Mouse (Mus musculus) limb, embryonic 15.5 days (tissue): Measurements from ENCODE around the gene Serinc5. TPM values are rescaled to one million over a fixed set of nuclear protein-coding genes. Genes with fewer than 3 reads are reported as not detected.

Experiments used
- ATAC-seq: fragments of 200-750 bp; cut with Nextera tagmentation; 2 replicates; pipeline ENCODE4 v1.8.0; 2017; ENCODE audit warnings: low read depth, moderate TSS enrichment; ENCODE audit not compliant: insufficient number of reproducible peaks, low FRiP score, low TSS enrichment
- H3K27ac ChIP-seq: fragments of 300-500 bp; sonication (generic); 2 replicates; pipeline ENCODE4 v1.5.1; 2015; ENCODE audit warnings: moderate library complexity, mild to moderate bottlenecking, inconsistent platforms
- H3K27me3 ChIP-seq: fragments of 300-500 bp; sonication (generic); 2 replicates; pipeline ENCODE4 v1.6.1; 2015; ENCODE audit warnings: inconsistent platforms
- H3K36me3 ChIP-seq: fragments of 300-500 bp; sonication (generic); 2 replicates; pipeline ENCODE4 v1.6.1; 2015; ENCODE audit warnings: inconsistent platforms
- H3K4me1 ChIP-seq: fragments of 300-500 bp; sonication (generic); 2 replicates; pipeline ENCODE4 v1.6.1; 2015; ENCODE audit warnings: inconsistent platforms
- H3K4me2 ChIP-seq: fragments of 300-500 bp; sonication (generic); 2 replicates; pipeline ENCODE4 v1.6.1; 2015; ENCODE audit warnings: mild to moderate bottlenecking, inconsistent platforms
- H3K4me3 ChIP-seq: fragments of 300-500 bp; sonication (generic); 2 replicates; pipeline ENCODE4 v1.5.1; 2015; ENCODE audit warnings: mild to moderate bottlenecking, inconsistent platforms
- H3K9ac ChIP-seq: fragments of 300-500 bp; sonication (generic); 2 replicates; pipeline ENCODE4 v1.6.1; 2015; ENCODE audit warnings: inconsistent platforms
- H3K9me3 ChIP-seq: fragments of 300-500 bp; sonication (generic); 2 replicates; pipeline ENCODE4 v1.6.1; 2016; ENCODE audit warnings: inconsistent platforms
- WGBS: fragments of 180-500 bp; shearing (Covaris S2); methylation state at CpG from one replicate; pipeline ENCODE4 v1.1.7; 2015; 5-methylcytosine and 5-hydroxymethylcytosine counted together
- polyA plus RNA-seq: library from polyadenylated mRNA; unstranded; fragments of >200 nt; fragmentation: Nextera tagmentation; extraction: Ambion mirVana; gene quantifications from 2 replicates; pipeline ENCODE4 v1.2.1, GENCODE M21; 2015

Serinc5 gene
- 19.3 and 19.7 TPM in 2 replicates for polyA plus RNA-seq

DNA sequence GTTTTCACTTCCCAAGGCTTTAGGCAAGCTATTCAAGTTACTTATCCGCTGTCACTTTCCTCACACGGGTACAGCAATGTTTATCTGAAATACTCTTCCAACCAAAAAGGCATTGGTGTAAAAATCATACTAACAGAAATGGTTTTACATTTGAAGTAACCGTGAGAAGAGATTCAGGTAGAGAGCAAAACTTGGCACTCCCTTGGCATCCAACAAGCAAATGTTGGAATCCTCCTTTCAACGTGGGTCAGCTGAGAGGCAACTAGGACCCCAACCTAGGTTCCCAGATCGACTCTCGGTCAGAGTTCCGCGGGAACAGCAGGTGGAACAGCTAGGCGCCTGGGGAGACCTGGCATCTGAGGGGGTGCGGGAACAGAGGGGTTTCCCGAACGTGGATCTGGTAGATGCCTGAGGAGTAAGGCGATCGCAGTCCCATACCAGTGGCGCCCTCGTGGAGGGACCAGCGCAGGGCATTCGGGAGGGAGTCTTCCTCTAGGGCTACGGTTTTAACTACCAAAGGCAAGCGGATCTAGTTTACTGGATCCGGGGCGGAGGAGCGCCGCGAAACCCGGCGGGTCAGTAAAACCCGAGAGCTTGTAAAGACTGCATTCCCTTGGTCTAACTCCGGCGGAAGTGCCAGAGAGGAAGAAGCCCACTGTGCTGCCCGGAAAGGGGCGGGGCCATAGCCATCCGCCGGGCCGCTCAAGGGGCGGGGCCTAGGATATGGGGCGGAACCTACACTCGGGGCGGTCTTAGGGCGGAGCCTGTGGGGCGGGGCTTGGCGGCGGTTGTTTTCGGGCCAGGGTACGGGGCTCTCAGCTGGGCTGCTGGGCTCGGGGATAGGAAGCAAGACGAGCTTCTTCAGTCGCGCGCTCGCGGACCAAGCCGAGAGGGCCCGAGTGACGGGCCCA, at the start of gene Serinc5:
Gene Serinc5, plus strand, starts transcription at position 781 of the 911 bp plus-strand sequence.
- 1% methylated on average over 55 of the region's 55 CpGs for WGBS
- Histone ChIP-seq H3K9me3 (no peaks in the 10 kb centered on the region), H3K9ac (peak within 1 kb of the TSS; percentile 78), H3K36me3 (no peaks in the 10 kb centered on the region), H3K4me2 (peak within 1 kb of the TSS; percentile 90), H3K4me1 (peaks cover 16% of the 10 kb centered on the region), H3K4me3 (peak within 1 kb of the TSS; percentile 86), H3K27me3 (no peaks in the 10 kb centered on the region), H3K27ac (peak within 1 kb of the TSS; percentile 90)
- ATAC-seq: peak; percentile 98

- no peaks in the 10 kb centered on the region for H3K4me1 ChIP-seq
- no peaks in the 10 kb centered on the region for H3K9me3 ChIP-seq
- no peaks in the 10 kb centered on the region for H3K36me3 ChIP-seq
- no peak within 1 kb of the TSS for H3K27ac ChIP-seq
- no peak within 1 kb of the TSS for H3K4me2 ChIP-seq
- H3K4me3 ChIP-seq: no peak within 1 kb of the TSS
- H3K9ac ChIP-seq: no peak within 1 kb of the TSS
- no peaks in the 10 kb centered on the region for H3K27me3 ChIP-seq
- no peak for ATAC-seq
Observed at GRCm38 (mm10) chr13:92576072-92576471, 34.8 kb upstream of the Serinc5 start, which contains the start of gene Spz1. Gene Spz1, minus strand, starts transcription at chr13:92576172.

DNA sequence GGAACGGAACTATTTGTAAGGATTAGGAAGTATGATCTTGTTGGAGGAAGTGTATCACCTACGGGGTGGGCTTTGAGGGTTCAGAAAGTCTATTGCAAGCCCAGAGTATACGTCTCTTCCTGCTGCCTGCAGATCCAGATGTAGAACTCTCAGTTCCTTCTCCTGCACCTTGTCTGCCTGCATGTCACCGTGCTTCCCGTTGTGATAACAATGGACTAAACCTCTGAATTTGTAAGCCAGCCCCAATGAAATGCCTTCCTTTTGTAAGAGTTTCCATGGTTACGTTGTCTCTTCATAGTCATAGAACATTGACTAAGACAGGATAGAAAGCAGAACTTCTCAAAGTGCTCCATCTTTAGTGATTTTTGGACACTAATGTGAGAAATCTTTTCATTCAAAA, 34.2 kb upstream of the Serinc5 start:
- 69% methylated on average over 6 of the region's 6 CpGs for WGBS
- no peak for ATAC-seq
- H3K9me3 ChIP-seq: no peaks in the 10 kb centered on the region
- H3K9ac ChIP-seq: no peak overlapping the region
- no peak overlapping the region for H3K4me3 ChIP-seq
- H3K4me1 ChIP-seq: no peaks in the 10 kb centered on the region
- no peaks in the 10 kb centered on the region for H3K36me3 ChIP-seq
- no peak overlapping the region for H3K4me2 ChIP-seq
- no peaks in the 10 kb centered on the region for H3K27me3 ChIP-seq
- H3K27ac ChIP-seq: no peak overlapping the region

GRCm38 (mm10) chr13:92578210-92578609, 32.7 kb upstream of the Serinc5 start:
- no peak overlapping the region for H3K27ac ChIP-seq
- no peaks in the 10 kb centered on the region for H3K36me3 ChIP-seq
- no peak overlapping the region for H3K4me2 ChIP-seq
- no peak overlapping the region for H3K4me3 ChIP-seq
- WGBS: 77% methylated on average over 4 of the region's 4 CpGs
- no peaks in the 10 kb centered on the region for H3K4me1 ChIP-seq
- H3K9me3 ChIP-seq: no peaks in the 10 kb centered on the region
- no peaks in the 10 kb centered on the region for H3K27me3 ChIP-seq
- H3K9ac ChIP-seq: no peak overlapping the region
- ATAC-seq: no peak

DNA sequence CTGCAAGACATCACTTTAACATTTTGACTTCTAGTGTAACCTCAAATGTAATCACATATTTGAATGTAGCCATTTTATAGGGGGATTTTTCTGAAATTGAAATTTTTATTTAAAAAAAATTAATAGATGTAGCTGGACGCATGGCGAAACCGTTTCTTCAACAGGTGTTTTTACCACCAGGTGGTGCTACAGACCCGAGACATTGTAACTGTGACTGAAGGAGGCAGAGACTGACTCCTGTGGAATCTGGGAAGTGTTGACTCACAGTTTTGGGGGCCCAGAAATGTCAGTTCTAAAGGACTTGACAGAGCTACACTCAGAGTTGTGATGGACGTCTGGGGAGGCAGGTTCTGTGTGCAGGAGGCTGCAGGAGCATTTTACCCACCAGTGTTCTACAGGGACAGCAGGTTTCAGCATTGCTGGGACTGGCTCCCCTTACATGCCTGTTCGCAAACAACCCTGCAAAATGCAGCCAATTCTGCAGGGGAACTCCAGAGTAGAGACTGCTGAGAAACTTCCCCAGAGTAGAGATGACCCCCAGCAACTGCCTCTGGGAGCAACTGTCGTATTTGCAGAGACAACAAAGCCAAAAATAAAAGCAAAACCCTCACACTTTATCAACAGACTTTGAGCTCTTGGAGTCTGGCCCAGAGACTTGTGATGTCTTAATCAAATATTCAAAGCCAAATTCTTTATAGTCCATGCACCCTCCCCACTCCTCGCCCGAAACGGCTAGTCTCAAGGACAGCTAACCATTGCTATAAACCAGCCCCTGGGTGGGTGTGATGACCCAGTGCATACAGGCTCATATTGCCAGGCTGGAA, 30.5 kb upstream of the Serinc5 start:
- H3K4me2 ChIP-seq: no peak overlapping the region
- no peaks in the 10 kb centered on the region for H3K9me3 ChIP-seq
- WGBS: 29% methylated on average over 10 of the region's 10 CpGs
- H3K4me3 ChIP-seq: no peak overlapping the region
- no peak overlapping the region for H3K27ac ChIP-seq
- ATAC-seq: no peak
- no peaks in the 10 kb centered on the region for H3K36me3 ChIP-seq
- H3K4me1 ChIP-seq: no peaks in the 10 kb centered on the region
- H3K27me3 ChIP-seq: no peaks in the 10 kb centered on the region
- H3K9ac ChIP-seq: no peak overlapping the region

DNA sequence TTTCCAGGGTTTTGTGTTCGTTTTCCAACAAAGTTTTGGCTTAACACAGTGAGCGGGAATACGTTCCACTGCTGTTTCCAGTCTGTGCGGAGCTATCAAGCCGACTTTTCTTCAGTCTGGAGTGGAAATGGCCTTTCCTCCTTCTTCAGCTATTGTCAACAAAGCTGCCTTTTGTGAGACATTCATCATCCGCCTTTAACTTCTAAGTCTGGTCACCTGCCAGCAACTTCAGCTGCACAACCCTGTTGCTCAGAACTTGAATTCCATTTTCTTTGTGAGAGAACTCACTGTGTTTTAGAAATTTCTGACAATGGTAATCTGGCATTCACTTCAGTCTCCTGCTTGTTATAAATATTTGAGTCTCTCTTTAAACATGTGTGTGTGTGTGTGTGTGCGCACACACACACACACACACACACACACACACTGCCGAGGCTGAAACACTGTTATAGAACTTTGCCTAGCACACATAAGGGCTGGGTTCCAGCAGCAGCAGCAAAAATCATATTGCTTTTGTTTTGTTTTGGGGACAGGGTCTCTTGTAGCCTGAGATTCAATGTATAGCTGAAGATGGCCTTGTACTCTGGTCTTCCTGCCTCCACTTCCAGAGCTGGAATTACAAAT, 26.7 kb upstream of the Serinc5 start:
- 55% methylated on average over 8 of the region's 8 CpGs for WGBS
- no peaks in the 10 kb centered on the region for H3K9me3 ChIP-seq
- no peak overlapping the region for H3K4me2 ChIP-seq
- no peak overlapping the region for H3K4me3 ChIP-seq
- no peaks in the 10 kb centered on the region for H3K4me1 ChIP-seq
- no peak overlapping the region for H3K9ac ChIP-seq
- ATAC-seq: no peak
- H3K36me3 ChIP-seq: no peaks in the 10 kb centered on the region
- H3K27ac ChIP-seq: no peak overlapping the region; the same call in 1 of the 2 replicates
- no peaks in the 10 kb centered on the region for H3K27me3 ChIP-seq

DNA sequence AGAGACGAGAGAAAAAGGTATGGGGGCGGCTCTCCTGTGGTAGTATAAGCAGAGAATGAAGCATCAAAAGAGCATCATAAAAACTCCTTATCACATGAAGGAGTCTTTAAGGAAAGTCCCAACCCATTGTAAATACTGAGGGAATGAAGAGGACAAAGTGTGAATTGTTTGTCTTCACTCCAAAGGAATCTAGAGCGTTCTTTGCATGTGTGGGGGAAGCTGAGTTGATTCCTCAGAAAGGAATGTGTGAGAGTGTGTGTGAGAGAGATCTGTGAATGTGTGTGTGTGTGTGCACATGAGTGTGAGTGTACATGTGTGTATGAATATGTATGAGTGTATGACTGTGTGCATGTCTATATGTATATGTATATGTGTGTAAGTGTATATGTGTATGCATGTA, 22.2 kb upstream of the Serinc5 start:
- WGBS: 53% methylated on average over 3 of the region's 3 CpGs
- no peak for ATAC-seq

DNA sequence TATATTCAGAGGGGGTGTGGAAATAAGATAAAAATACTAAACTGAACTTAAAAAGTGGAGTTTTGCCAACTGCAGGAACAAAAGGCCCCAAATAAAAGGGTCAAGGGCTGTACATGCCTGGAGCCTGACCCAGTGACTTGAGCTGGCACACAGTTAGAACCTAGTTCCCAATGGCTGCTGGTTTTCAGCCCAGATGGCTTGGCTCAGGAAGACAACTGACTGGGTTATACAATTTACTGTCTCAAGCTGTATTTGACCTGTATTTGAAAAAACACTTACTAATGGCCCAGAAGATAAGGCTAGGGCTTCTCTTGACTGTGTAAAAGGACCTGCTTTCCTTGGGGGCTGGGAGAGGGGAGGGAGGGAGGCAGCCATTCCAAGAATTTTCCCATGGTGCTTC, 21.6 kb upstream of the Serinc5 start:
- Histone ChIP-seq H3K4me3 (no peak overlapping the region), H3K9me3 (no peaks in the 10 kb centered on the region), H3K4me2 (no peak overlapping the region), H3K27ac (no peak overlapping the region), H3K4me1 (no peaks in the 10 kb centered on the region), H3K27me3 (no peaks in the 10 kb centered on the region), H3K36me3 (no peaks in the 10 kb centered on the region), H3K9ac (no peak overlapping the region)
- no peak for ATAC-seq

More for the DNA sequence above, 22.2 kb upstream of the Serinc5 start:
- Histone ChIP-seq H3K27me3 (no peaks in the 10 kb centered on the region), H3K4me2 (no peak overlapping the region), H3K4me3 (no peak overlapping the region), H3K9me3 (no peaks in the 10 kb centered on the region), H3K27ac (no peak overlapping the region), H3K9ac (no peak overlapping the region), H3K4me1 (no peaks in the 10 kb centered on the region), H3K36me3 (no peaks in the 10 kb centered on the region)

- 63% methylated on average over 3 of the region's 3 CpGs for WGBS
- Histone ChIP-seq H3K4me1 (no peaks in the 10 kb centered on the region), H3K4me2 (no peak overlapping the region), H3K9ac (no peak overlapping the region), H3K4me3 (no peak overlapping the region), H3K36me3 (no peaks in the 10 kb centered on the region), H3K9me3 (no peaks in the 10 kb centered on the region), H3K27me3 (no peaks in the 10 kb centered on the region), H3K27ac (no peak overlapping the region)
- ATAC-seq: no peak
Observed at GRCm38 (mm10) chr13:92591225-92591624, 19.7 kb upstream of the Serinc5 start.

DNA sequence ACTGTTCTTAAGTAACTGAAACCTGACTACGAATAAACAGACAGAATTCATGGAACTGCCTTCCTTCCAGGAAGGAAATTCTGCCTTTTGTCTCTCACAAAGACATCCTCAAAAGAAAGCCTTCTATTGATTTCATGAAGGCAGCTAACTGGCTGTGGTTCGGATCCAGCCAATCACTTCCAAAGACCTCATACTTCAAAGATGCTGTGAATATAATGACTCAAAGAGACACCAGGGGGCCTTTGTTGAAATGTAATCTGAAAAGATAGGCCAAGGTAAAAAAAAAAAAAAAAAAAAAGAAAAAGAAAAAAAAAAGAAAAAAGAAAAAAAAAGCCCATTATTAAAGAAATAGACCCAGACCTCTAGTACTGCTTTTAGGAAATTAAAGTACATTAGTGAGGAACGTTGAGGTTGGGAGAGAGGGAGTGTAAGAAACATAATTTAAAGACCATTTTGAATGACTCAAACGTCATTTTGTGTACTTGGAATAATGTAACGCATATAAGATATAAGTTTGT, 18.6 kb upstream of the Serinc5 start:
- no peaks in the 10 kb centered on the region for H3K36me3 ChIP-seq
- no peaks in the 10 kb centered on the region for H3K9me3 ChIP-seq
- H3K4me3 ChIP-seq: no peak overlapping the region
- no peaks in the 10 kb centered on the region for H3K27me3 ChIP-seq
- WGBS: 69% methylated on average over 5 of the region's 5 CpGs
- no peak for ATAC-seq
- H3K27ac ChIP-seq: no peak overlapping the region
- H3K9ac ChIP-seq: no peak overlapping the region
- no peaks in the 10 kb centered on the region for H3K4me1 ChIP-seq
- no peak overlapping the region for H3K4me2 ChIP-seq

DNA sequence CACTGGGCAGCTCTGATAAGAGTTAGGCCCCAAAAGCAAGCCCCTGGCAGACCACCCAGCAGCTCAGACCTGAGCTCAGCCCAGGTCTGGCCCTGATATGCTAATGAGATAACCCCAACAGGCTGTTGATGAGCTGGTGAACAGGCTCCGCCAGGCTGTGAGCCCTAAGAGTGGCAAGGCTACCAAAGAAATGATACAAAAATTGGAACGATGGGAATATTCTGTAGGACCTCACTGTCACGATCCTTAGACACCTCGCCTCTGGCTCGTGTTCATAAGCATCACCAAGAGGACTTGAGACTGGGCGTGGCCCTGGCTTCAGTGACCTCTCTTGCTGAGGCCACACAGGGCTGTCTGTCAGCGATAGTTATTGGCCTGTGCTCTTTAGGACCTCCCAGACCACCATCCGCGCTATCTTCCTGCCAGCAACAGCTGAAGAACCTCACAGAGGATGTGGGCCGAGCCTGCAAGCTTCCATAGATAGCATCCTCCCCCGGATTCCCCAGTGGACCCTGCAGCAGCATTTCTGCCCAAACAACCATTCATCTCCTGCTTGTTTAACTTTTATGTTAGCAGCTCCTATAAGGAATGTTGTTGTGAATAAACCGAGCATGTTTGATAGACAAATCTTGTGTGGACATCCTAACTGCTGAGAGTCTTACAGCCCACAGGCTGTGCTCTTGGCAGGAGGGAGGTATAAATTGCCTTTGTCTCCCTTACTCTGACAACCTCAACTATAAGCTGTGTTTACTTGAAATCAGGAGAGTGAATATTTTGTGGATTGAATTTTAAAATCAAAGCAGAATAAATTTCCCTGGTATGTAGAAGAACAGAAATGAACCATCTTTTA, 17.9 kb upstream of the Serinc5 start:
- Histone ChIP-seq H3K9me3 (no peaks in the 10 kb centered on the region), H3K36me3 (no peaks in the 10 kb centered on the region), H3K27me3 (no peaks in the 10 kb centered on the region), H3K4me1 (no peaks in the 10 kb centered on the region), H3K4me3 (no peak overlapping the region), H3K4me2 (no peak overlapping the region), H3K27ac (no peak overlapping the region), H3K9ac (no peak overlapping the region)
- 40% methylated on average over 12 of the region's 12 CpGs for WGBS
- ATAC-seq: 0 out of 2 replicates have a peak, but pooled peaks have one; percentile 40
